Mouse (Mus musculus): ENCODE results near the gene Usp29. TPM values are rescaled to one million over a fixed set of nuclear protein-coding genes. Genes with fewer than 3 reads are reported as not detected.

Gene Usp29
- polyA plus RNA-seq, 1 experiment: not detected

DNA sequence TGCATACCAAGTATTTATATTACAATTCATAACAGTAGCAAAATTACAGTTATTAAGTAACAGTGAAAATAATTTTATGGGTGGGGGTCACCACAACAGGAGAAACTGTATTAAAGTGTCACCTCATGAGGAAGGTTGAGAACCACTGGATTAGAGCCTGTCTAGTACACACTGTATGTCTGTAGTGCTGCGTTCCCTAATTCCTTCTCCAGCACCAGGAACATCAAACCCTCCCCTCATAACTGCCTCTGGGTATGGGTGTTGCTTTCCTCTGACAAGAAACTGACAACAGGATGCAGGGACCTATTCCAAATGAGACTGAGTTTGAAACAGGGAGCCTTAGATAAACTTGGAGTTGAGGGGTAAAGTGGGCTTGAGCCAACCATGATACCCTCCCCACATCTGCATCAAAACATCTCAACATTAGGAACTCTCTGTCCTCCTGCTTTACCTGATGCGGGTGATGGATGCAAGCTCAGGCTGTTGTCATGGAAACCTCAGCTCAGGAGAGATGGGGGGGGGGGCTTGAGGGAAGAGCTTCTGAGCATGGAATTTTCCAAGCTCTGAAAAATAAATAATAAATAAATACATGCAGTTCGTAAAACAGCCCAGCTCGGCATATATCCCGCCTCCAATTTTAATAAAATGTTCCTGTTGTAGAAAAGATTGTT is 86.5 kb downstream of the Usp29 start:
- TF ChIP-seq CTCF (IDR thresholded peaks at IDR 0.05; ENCODE audit: extremely low read depth, insufficient read depth, insufficient read length, insufficient replicate concordance) (no peak), POLR2A (IDR thresholded peaks at IDR 0.05; ENCODE audit: low read depth, low read length) (no peak)
- H3K4me1 ChIP-seq (ENCODE audit: control insufficient read depth, insufficient read depth, insufficient read length): no peaks in the 10 kb centered on the region
- no peak overlapping the region for H3K27ac ChIP-seq (ENCODE audit: insufficient read depth, low read length)
- no peak for DNase-seq (ENCODE audit: low read depth in 1 of 2, low spot score in 2 of 2)
- H3K27me3 ChIP-seq (ENCODE audit: control insufficient read depth, insufficient read depth, low read length): no peaks in the 10 kb centered on the region
- no peaks in the 10 kb centered on the region for H3K36me3 ChIP-seq (ENCODE audit: control insufficient read depth, insufficient read depth, low read length)
- no peak overlapping the region for H3K4me3 ChIP-seq (ENCODE audit: extremely low read depth, insufficient read depth, insufficient read length)
- WGBS: 91% methylated on average over 5 of the region's 5 CpGs

DNA sequence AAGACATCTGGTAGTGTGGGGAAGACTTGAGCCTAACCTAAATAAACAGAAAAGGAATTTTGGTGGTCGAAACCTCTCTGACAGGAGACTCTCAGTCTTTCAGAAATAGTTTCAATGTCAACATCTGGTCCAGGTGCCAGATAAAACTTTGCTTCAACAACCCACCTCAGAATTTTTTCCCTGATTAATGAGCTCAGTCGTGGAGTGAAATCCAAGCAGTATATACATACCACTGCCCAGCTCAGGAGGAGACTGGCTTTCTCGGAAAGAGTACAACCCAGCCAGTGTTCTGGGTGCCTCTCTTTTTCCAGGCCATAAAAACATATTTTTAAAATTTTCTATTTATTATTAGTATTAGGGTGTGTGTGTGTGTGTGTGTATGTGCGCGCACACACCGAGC is 89.9 kb downstream of the Usp29 start:
- WGBS: 81% methylated on average over 6 of the region's 6 CpGs
- Histone ChIP-seq H3K4me3 (ENCODE audit: extremely low read depth, insufficient read depth, insufficient read length) (no peak overlapping the region), H3K36me3 (ENCODE audit: control insufficient read depth, insufficient read depth, low read length) (no peaks in the 10 kb centered on the region), H3K27me3 (ENCODE audit: control insufficient read depth, insufficient read depth, low read length) (no peaks in the 10 kb centered on the region), H3K4me1 (ENCODE audit: control insufficient read depth, insufficient read depth, insufficient read length) (no peaks in the 10 kb centered on the region), H3K27ac (ENCODE audit: insufficient read depth, low read length) (no peak overlapping the region)
- TF ChIP-seq POLR2A (IDR thresholded peaks at IDR 0.05; ENCODE audit: low read depth, low read length) (no peak), CTCF (IDR thresholded peaks at IDR 0.05; ENCODE audit: extremely low read depth, insufficient read depth, insufficient read length, insufficient replicate concordance) (no peak)
- DNase-seq (ENCODE audit: low read depth in 1 of 2, low spot score in 2 of 2): no peak

DNA sequence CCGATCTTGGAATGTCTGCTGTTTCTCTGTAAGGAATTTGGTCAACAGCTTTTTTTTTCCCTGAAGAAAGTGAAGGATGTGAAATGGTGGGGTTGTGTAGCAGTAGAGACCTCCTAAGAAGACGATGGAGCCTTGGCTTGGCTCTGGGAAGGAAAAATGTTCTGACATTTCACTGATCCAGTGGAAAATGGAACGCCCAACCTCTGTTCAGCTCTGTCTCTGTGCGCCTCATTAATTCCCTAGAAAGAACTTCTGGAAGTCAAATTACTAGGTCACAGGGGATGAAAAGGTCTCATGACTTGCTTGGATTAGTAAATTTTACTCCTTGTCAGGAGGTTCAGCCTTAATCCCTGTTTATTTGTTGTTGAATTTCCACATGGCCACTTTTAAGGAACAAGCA is 92.3 kb downstream of the Usp29 start:
- no peaks in the 10 kb centered on the region for H3K27me3 ChIP-seq (ENCODE audit: control insufficient read depth, insufficient read depth, low read length)
- no peaks in the 10 kb centered on the region for H3K4me1 ChIP-seq (ENCODE audit: control insufficient read depth, insufficient read depth, insufficient read length)
- 83% methylated on average over 4 of the region's 4 CpGs for WGBS
- no peak for TF ChIP-seq POLR2A (IDR thresholded peaks at IDR 0.05; ENCODE audit: low read depth, low read length)
- no peak for TF ChIP-seq CTCF (IDR thresholded peaks at IDR 0.05; ENCODE audit: extremely low read depth, insufficient read depth, insufficient read length, insufficient replicate concordance)
- no peak overlapping the region for H3K27ac ChIP-seq (ENCODE audit: insufficient read depth, low read length)
- no peak overlapping the region for H3K4me3 ChIP-seq (ENCODE audit: extremely low read depth, insufficient read depth, insufficient read length)
- no peak for DNase-seq (ENCODE audit: low read depth in 1 of 2, low spot score in 2 of 2)
- H3K36me3 ChIP-seq (ENCODE audit: control insufficient read depth, insufficient read depth, low read length): no peaks in the 10 kb centered on the region

DNA sequence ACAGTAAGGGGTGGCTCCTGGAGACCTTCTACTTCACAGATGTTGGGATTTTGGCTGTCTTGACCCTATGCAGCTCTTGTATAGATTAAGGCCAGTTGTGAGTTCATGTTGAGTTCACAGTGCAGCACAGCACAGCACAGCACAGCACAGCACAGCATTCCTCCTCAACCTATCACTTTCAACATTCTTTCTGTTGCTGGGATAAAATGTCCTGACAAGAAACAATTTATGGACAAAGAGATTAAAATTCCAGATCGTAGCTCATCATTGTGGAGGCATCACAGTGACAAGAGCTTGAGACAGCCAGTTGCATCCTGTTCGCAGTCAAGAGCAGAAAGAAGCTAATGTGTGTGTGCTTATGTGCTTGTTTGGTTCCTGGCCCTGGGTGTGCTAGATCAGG is 93.3 kb downstream of the Usp29 start:
- no peak for DNase-seq (ENCODE audit: low read depth in 1 of 2, low spot score in 2 of 2)
- TF ChIP-seq CTCF (IDR thresholded peaks at IDR 0.05; ENCODE audit: extremely low read depth, insufficient read depth, insufficient read length, insufficient replicate concordance) (no peak), POLR2A (IDR thresholded peaks at IDR 0.05; ENCODE audit: low read depth, low read length) (no peak)

DNA sequence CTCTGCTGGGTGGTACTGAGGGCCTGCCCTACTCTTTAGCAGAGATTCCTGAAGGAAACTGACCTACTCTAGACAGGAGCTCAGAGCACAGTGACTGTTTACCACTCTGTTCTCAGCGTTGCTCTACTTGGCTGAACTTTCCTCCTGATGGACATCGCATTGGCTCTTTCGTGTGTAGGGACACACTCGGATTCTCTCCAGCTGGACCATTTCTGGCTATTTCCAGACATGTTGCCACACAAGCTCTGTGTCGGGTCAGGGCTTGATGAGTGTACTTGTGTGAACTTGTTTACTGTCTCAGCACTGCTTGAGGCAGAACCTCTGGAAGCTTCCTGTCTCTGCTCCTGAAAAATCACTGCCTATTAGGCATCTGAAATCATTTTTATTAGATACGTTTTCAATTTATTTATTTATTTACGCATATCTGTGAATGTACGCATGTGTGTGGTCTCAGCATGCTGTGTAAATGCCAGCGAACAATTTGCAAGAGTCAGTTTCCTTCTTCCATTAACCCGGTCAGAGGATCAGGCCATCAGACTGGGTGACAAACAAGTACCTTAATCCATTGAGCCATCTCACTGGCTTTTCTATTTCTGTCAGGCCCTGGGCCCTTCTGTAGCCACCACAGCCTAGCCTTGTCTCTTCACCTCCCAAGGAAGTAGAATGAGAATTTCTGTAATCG is 95.7 kb downstream of the Usp29 start:
- Histone ChIP-seq H3K27ac (ENCODE audit: insufficient read depth, low read length) (no peak overlapping the region), H3K36me3 (ENCODE audit: control insufficient read depth, insufficient read depth, low read length) (no peaks in the 10 kb centered on the region), H3K27me3 (ENCODE audit: control insufficient read depth, insufficient read depth, low read length) (no peaks in the 10 kb centered on the region), H3K4me1 (ENCODE audit: control insufficient read depth, insufficient read depth, insufficient read length) (no peaks in the 10 kb centered on the region), H3K4me3 (ENCODE audit: extremely low read depth, insufficient read depth, insufficient read length) (no peak overlapping the region)
- no peak for DNase-seq (ENCODE audit: low read depth in 1 of 2, low spot score in 2 of 2)
- TF ChIP-seq POLR2A (IDR thresholded peaks at IDR 0.05; ENCODE audit: low read depth, low read length) (no peak), CTCF (IDR thresholded peaks at IDR 0.05; ENCODE audit: extremely low read depth, insufficient read depth, insufficient read length, insufficient replicate concordance) (no peak)
- 87% methylated on average over 11 of the region's 11 CpGs for WGBS

More for the DNA sequence above, 93.3 kb downstream of the Usp29 start:
- Histone ChIP-seq H3K27ac (ENCODE audit: insufficient read depth, low read length) (no peak overlapping the region), H3K4me3 (ENCODE audit: extremely low read depth, insufficient read depth, insufficient read length) (no peak overlapping the region), H3K4me1 (ENCODE audit: control insufficient read depth, insufficient read depth, insufficient read length) (no peaks in the 10 kb centered on the region), H3K36me3 (ENCODE audit: control insufficient read depth, insufficient read depth, low read length) (no peaks in the 10 kb centered on the region), H3K27me3 (ENCODE audit: control insufficient read depth, insufficient read depth, low read length) (no peaks in the 10 kb centered on the region)
- WGBS: 87% methylated on average over 2 of the region's 2 CpGs

DNA sequence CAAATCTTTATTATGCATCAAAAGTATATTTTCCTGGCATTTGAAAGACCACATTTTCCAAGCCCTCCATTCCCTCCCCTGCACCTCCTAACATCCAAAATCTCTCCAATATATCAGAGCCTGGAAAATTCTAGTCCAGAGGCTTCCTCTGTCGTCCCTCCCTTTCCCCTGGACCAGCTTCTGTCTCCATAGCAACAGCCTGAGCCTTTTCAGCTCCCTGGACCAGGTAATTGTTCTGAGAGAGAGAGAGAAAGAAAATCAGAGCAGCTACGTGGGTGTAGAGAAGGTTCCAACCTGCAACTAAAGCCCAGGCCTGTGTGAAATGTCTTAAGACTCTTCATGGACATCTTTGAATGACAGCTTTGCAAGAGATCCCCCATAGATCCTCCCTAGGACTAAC is 98.8 kb downstream of the Usp29 start:
- Histone ChIP-seq H3K27ac (ENCODE audit: insufficient read depth, low read length) (no peak overlapping the region), H3K36me3 (ENCODE audit: control insufficient read depth, insufficient read depth, low read length) (no peaks in the 10 kb centered on the region), H3K4me1 (ENCODE audit: control insufficient read depth, insufficient read depth, insufficient read length) (no peaks in the 10 kb centered on the region), H3K27me3 (ENCODE audit: control insufficient read depth, insufficient read depth, low read length) (no peaks in the 10 kb centered on the region), H3K4me3 (ENCODE audit: extremely low read depth, insufficient read depth, insufficient read length) (no peak overlapping the region)
- no peak for TF ChIP-seq POLR2A (IDR thresholded peaks at IDR 0.05; ENCODE audit: low read depth, low read length)
- no peak for TF ChIP-seq CTCF (IDR thresholded peaks at IDR 0.05; ENCODE audit: extremely low read depth, insufficient read depth, insufficient read length, insufficient replicate concordance)
- 41% methylated on average over 2 of the region's 2 CpGs for WGBS
- no peak for DNase-seq (ENCODE audit: low read depth in 1 of 2, low spot score in 2 of 2)

DNA sequence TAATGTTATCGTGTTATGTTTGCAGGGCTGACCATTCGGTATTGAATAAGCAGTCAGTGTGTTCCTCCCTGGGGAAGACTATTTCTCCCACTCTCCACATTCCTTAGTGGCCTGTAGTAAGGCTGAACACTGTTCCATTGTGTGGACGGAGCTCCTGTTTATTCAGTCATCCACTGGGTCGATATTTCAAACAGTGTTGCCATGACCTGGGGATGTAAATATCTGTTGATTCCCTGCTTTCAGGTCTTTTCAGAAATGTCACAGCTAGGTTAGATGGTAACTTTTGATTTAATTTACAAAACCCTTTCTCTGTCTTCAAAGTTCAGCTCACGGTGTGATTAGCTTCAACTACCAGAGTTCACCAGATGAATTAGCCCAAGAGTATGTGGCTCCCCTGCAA is 104.6 kb downstream of the Usp29 start:
- Histone ChIP-seq H3K36me3 (ENCODE audit: control insufficient read depth, insufficient read depth, low read length) (no peaks in the 10 kb centered on the region), H3K27ac (ENCODE audit: insufficient read depth, low read length) (no peak overlapping the region), H3K4me3 (ENCODE audit: extremely low read depth, insufficient read depth, insufficient read length) (no peak overlapping the region), H3K4me1 (ENCODE audit: control insufficient read depth, insufficient read depth, insufficient read length) (no peaks in the 10 kb centered on the region), H3K27me3 (ENCODE audit: control insufficient read depth, insufficient read depth, low read length) (no peaks in the 10 kb centered on the region)
- 64% methylated on average over 5 of the region's 5 CpGs for WGBS
- no peak for TF ChIP-seq POLR2A (IDR thresholded peaks at IDR 0.05; ENCODE audit: low read depth, low read length)
- TF ChIP-seq CTCF (IDR thresholded peaks at IDR 0.05; ENCODE audit: extremely low read depth, insufficient read depth, insufficient read length, insufficient replicate concordance): no peak
- DNase-seq (ENCODE audit: low read depth in 1 of 2, low spot score in 2 of 2): no peak
